Mouse (Mus musculus) thymus, postnatal 25 days (tissue): ENCODE data around the gene Adh7.

ENCODE experiments used
- DNase-seq: peaks from one replicate; pipeline ENCODE4 v3.0.0; 2022

Adh7 gene

GRCm38 (mm10) chr3:138224363-138224954, 6.9 kb downstream of the Adh7 start:
- DNase-seq = no peak

GRCm38 (mm10) chr3:138225331-138225730, 7.8 kb downstream of the Adh7 start:
- DNase-seq = no peak

DNA sequence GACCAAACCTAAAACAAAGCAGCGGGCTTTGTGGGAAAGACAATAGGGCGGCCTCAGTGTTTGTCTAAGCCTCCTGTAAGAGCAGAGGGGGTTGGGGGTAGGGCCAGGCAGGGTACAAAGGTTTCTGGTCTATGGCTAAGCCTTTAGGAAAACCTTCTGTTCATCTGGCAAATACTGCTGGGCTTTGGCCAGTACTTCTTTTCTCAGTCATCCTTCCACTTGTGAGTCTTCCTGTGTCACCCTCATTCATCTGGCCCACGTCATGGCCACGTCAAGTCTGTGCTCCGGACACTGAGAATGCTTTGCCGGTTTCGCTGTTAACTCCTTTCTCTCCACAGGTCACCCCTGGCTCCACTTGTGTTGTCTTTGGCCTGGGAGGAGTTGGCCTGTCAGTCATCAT, 8.3 kb downstream of the Adh7 start:
- DNase-seq = no peak

GRCm38 (mm10) chr3:138226476-138226875, 8.9 kb downstream of the Adh7 start:
- no peak for DNase-seq

DNA sequence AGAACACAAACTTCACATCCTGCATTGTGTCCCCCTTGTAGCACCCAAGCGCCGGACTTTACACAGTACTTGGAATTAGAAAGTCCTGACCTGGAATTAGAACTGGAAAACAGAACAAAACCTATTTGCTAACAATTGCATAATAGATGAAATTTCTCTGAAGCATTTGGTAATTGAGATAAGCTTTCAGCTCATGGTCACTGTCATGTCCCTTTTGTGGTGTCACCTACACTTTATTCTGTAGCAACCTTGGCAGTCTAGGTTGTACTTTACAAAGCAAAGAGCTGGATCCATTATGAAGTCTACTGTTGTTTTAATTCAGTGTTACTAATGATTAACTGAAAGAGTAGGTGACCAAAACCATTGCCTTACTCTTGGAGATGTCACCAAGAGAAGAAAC, 9.5 kb downstream of the Adh7 start:
- no peak for DNase-seq

GRCm38 (mm10) chr3:138227782-138228181, 10.2 kb downstream of the Adh7 start:
- DNase-seq = no peak

DNA sequence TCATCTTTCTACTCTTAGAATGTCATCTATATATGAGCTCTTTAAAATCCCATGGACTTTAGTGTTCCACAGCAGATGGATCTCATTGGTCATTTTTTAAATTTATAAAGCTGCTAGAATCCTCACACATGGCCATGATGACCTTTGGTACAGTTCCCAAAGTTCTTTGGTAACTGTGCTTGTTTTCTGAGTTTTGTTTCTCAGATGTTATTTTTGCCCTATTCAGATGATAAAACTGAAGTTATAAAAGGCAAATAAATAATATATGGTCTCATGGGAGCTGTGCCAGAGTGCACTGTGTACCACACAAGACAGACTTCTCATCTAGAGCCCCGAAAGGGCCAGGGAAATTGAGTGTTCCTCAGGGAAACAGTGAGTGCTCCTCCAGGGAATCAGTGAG, 11.9 kb downstream of the Adh7 start:
- no peak for DNase-seq

GRCm38 (mm10) chr3:138230266-138230665, 12.7 kb downstream of the Adh7 start:
- DNase-seq = no peak

- DNase-seq = no peak
These were observed 14.0 kb downstream of the Adh7 start for GRCm38 (mm10) chr3:138231531-138231930.

DNA sequence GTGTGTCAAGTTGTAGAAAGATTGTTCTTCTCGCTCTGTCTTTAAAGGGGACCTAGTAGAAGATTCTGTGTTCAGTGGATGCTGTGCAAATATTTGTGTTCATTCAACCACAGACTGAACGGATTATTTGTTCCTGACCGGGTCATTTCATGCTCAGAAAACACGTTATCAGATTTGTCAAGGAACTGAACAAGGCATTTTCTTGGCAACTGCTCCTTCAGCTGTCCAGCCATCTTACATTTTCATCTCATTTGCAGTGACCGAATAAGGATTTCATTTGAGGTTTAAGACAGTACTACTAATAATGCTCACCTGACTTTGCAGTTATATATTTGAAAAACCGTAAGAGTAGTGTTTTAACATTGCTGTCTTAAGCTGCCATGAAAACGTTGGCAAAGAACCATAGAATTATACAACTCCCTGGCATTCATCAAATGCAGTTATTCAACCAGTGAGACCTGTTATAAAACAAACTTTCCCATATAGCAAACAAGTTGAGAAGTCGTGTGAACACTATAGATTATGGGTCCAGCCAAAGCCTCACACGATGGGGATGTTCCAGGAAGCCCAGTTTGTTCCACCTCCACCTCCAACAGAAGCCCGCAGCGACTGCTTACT, 19.1 kb downstream of the Adh7 start:
- no peak for DNase-seq

DNA sequence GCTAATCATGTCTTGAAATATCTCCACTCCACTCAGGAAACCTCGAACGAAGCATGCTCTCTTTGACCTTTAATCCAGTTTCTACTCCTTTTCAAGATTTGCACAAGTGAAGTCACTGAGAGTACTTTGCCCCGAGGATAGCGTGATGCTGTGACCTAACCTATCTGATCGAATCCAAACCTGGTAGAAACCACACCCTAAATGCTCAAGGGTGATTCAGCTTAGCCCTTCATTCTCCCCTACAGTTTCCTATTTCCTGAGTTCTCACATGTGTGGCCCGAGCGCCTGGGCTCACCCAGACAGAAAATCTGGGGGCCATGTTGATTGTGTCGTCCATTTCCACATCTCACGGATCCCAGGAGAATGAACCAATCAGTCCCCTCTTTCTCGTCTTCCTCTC, 20.5 kb downstream of the Adh7 start:
- DNase-seq = no peak

DNA sequence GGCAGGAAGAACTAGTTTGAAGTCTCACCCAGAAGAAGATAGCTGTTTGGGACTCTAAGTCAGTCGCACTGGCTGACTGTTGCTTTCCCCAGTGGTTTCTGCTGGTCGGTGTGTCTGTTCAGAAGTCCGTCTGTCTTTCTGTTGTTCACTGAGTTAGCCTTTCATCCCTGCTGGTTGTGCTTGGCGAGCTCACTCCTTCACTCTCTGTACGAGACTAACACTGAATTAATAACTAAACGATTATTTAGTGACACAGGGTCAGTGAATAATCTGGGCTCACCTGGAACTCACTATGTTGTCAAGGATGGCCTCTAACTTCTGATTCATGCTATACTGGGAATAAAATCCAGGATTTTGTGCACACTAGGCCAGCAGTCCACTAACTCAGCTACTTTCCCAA, 21.9 kb downstream of the Adh7 start:
- DNase-seq = no peak

DNA sequence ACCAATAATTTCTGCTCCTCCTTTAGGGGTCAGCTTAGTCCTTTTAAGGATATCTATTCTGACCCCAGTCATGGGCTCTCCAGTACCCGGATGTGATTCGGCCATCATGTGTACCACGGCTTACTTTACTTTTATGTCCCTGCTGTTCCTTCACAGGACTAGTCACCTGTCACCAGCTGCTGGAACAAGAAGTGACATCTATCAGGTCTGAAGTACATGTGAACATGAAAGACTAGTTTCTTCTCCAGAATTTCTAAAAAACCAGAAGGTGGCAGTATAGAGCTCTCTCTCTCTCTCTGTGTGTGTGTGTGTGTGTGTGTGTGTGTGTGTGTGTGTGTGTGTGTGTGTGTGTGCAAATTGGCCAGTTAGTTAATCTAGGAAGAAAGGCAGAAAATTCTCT, 22.9 kb downstream of the Adh7 start:
- no peak for DNase-seq

DNA sequence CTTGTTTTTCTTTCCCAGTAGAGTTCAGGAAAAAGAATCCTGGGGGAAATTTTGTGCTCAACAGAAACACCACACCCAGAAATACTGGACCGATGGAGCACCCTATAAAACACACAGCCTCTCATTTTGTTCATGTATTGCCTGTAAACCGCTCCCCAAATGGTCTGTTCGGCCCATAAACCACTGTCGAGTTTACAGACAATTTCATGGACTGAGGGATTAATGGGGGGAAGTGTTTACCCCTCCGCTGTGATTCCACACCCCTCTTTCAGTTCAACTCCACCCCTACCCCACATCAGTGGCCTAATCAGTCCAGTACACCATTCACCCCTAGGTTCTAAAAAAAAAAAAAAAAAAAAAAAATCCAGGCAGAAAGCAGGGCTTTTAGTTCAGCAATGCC, 23.4 kb downstream of the Adh7 start:
- no peak for DNase-seq

DNA sequence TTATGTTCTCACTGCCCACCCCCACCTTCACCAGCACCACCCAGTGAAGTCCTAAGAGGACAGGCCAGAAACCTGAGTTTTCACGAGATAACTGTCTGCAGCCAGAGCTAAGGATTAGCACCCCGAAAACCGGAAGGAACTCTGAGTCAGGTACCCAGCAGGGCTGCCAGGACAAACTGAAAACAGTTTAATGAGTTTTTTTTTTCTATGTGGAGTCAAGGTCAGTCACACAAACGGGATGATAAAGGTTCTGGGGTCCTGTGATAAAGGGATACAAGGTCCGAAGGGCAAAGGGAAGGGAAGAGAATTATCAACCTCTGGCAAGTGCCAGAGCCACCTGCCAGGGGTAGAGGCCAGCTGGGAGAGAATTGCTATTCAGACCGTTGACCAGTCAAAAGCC, 23.8 kb downstream of the Adh7 start:
- DNase-seq = no peak

GRCm38 (mm10) chr3:138242021-138242726, 24.6 kb downstream of the Adh7 start:
- no peak for DNase-seq

- DNase-seq = no peak
These were observed 25.4 kb downstream of the Adh7 start for GRCm38 (mm10) chr3:138242933-138243332.

- no peak for DNase-seq
These were observed 26.8 kb downstream of the Adh7 start for GRCm38 (mm10) chr3:138244338-138244874.

DNA sequence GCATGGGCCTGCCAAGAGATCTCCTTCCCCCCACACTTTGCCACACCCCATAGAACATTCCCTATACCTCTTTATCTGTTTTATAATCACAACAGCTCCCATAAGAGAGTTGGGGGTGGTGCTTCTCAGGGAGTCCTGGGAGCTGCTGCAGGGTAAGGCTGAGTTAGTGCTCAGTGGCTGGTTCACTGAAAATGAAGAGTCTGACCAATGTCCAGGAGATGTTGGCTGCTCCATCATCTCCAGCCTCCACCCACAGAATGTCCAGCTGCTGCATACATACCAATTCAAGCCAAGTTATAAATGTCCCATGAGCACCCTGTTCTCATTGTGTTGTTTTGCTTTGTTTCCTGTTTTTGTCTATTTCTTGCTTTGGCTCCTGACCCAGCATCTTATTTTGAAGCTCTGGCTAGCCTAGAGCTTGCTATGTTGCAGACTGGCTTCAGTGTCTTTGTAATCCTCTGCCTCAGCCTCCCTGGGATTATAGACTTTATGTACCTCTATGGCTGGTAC, 29.0 kb downstream of the Adh7 start:
- DNase-seq = no peak

DNA sequence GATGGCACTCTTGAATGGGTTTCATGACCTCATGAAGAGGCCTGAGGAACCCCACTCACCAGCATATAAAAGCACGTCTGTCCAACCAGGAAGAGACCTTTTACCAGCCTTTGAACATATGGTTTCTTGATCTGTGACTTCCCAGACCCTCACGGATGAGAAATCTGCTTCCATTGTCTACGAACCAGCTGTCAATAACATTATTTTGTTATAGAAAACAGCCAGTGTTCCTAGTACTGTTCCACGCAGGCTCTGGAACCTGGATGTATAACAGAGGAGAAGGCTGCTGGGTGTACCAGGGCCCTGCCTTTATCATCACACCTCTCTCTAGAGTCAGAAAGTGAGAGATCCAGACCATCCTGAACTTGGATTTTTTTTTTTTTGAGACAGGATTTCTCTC, 29.7 kb downstream of the Adh7 start:
- DNase-seq = no peak

DNA sequence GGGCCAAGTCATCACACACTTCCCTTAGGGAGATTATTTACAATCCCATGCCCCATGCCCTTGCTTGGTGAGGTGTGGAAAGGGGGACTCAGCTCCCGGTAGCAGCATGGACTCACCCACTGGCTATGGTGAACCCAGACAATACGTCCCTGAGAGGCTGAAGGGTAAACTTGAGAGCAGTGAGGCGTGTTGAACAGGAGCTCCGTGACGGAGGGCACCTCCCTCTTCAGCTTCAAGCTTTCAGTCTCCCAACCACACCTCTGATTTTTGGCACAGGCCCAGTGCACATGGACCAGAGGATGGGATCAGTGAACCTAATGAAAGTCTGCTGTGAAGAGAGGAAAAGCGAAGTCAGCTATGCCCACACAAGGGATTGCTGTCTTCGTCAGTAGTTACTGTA, 30.5 kb downstream of the Adh7 start:
- no peak for DNase-seq

- DNase-seq = no peak
These were observed 31.2 kb downstream of the Adh7 start for GRCm38 (mm10) chr3:138248746-138249145.

DNA sequence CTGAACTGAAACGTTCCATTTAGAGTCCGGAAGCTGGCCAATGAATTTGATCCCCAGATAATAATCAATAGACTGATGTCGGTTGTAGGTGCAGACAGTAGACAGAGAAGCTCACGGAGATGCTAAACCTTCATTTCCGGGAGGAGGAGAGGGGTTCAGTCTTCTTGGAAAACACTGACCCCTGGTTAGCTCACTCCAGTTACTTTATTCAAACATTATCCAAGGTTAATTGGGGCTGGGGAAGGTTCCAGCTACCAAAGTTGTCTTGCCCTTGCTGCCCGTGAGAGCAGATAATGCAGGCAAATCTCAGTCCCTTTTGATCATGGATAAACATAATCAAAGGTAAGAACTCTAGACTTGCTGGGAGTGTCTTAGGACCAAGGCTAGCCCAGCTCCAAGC, 33.6 kb downstream of the Adh7 start:
- no peak for DNase-seq

GRCm38 (mm10) chr3:138254205-138254604, 36.6 kb downstream of the Adh7 start:
- DNase-seq = no peak
